9 mouse cellular contexts compared by ENCODE assay signal in the genomic region with DNA sequence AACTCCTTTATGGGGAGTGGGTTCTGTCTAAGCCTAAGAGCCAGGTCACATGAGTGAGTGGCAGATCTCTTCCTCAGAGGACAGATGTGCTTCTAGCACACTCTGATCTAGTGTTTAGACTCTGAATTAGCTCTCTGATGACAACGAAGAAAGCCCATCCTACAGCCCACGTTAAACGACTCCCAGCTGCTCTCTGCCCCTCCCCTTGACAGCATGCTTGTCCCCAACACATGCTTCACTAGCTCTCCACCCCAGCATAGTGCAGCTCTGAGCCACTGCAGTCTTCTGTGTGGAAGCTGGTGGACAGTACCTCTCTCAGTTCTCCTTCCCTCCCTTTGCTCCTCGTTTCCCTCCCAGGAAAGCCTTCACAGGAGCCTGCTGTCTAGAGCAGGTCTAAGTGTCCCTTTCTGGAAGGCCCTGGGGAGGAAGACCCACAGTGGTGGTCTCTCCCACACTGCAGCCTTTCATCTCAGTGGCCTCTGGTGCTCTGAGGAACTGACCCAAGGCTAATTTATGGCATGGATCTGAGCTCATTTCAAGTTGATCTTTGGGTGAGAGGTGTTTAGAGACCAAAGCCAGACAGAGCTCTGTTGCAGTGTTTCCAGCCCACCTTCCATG. TPM values are rescaled to one million over a fixed set of nuclear protein-coding genes. Genes with fewer than 3 reads are reported as not detected.
DNase-seq lines count a peak whose midpoint lies in the region; ATAC-seq and TF ChIP-seq lines count a peak whose summit lies in the region.
"Had no signal": no experiment of that assay in that cellular context is flagged by ENCODE, and none has a peak within 500 bp of the region (broad histone marks: within the 10 kb centered on the region; RNA-seq: fewer than 3 reads in every experiment).

No protein-coding gene starts in this region.

- H3K9ac ChIP-seq in limb, embryonic 14.5 days (ENCODE audit: low read depth, low read length, severe bottlenecking): no peak overlapping the region; the same call in 1 of the 2 replicates
- H3K9ac ChIP-seq: embryonic facial prominence, embryonic 12.5 days had no signal

- no peak for TF ChIP-seq CTCF in left cerebral cortex, adult 2 months (IDR thresholded peaks at IDR 0.05)

- peaks cover 4% of the 10 kb centered on the region; the same call in 1 of the 2 replicates for H3K36me3 ChIP-seq in heart, embryonic 10.5 days
- no peaks in the 10 kb centered on the region for H3K36me3 ChIP-seq in limb, embryonic 14.5 days (ENCODE audit: control insufficient read depth, insufficient read depth, low read length)
- H3K36me3 ChIP-seq: embryonic facial prominence, embryonic 12.5 days had no signal

- DNase-seq in heart, embryonic 10.5 days (ENCODE audit: low spot score): no peak
- no peak for DNase-seq in heart, postnatal 4 days
- no peak for DNase-seq in left cerebral cortex, adult 2 months (ENCODE audit: extremely low spot score in 1 of 2, low spot score in 2 of 2)
- DNase-seq in left cerebral cortex, postnatal 36 days (ENCODE audit: low spot score in 2 of 2): no peak
- peak; percentile 69 for DNase-seq in A20 (ENCODE audit: low read depth, low spot score)
- DNase-seq in limb, embryonic 14.5 days (ENCODE audit: low spot score): no peak
- DNase-seq in T-cell, adult 2 months (ENCODE audit: low spot score): no peak
- DNase-seq in natural killer cell, adult 2 months (ENCODE audit: low spot score in 2 of 2): no peak

- no peak overlapping the region for H3K4me2 ChIP-seq in limb, embryonic 14.5 days (replicated peaks; ENCODE audit: low read depth, low read length, severe bottlenecking)
- H3K4me2 ChIP-seq: embryonic facial prominence, embryonic 12.5 days had no signal

- no peak overlapping the region for H3K4me3 ChIP-seq in heart, embryonic 10.5 days
- H3K4me3 ChIP-seq in left cerebral cortex, adult 2 months: no peak overlapping the region
- no peak overlapping the region for H3K4me3 ChIP-seq in limb, embryonic 14.5 days (replicated peaks; ENCODE audit: low read length)
- H3K4me3 ChIP-seq: embryonic facial prominence, embryonic 12.5 days had no signal

- no peaks in the 10 kb centered on the region for H3K27me3 ChIP-seq in heart, embryonic 10.5 days (ENCODE audit: insufficient read depth, poor library complexity, severe bottlenecking)
- no peaks in the 10 kb centered on the region for H3K27me3 ChIP-seq in limb, embryonic 14.5 days (ENCODE audit: control insufficient read depth, insufficient read depth, low read length)
- H3K27me3 ChIP-seq: embryonic facial prominence, embryonic 12.5 days had no signal

- 22% methylated on average over 4 of the region's 4 CpGs for WGBS in heart, embryonic 10.5 days
- 2% methylated on average over 4 of the region's 4 CpGs for WGBS in limb, embryonic 14.5 days

- intact Hi-C loops in left cerebral cortex, adult 2 months (cut with DNase I): no loop called here
- intact Hi-C loops in left cerebral cortex, postnatal 36 days (cut with DNase I): no loop called here

- TF ChIP-seq POLR2A in limb, embryonic 14.5 days (IDR thresholded peaks at IDR 0.05; ENCODE audit: borderline replicate concordance, extremely low read depth, insufficient read depth, insufficient read length): no peak

- peak overlapping the region; percentile 29; the same call in 1 of the 2 replicates for H3K27ac ChIP-seq in heart, embryonic 10.5 days
- H3K27ac ChIP-seq in left cerebral cortex, adult 2 months: peak overlapping the region; percentile 24
- H3K27ac ChIP-seq in limb, embryonic 14.5 days (replicated peaks; ENCODE audit: low read depth, low read length): no peak overlapping the region
- H3K27ac ChIP-seq: embryonic facial prominence, embryonic 12.5 days had no signal

- H3K9me3 ChIP-seq in heart, embryonic 10.5 days: no peaks in the 10 kb centered on the region
- no peaks in the 10 kb centered on the region for H3K9me3 ChIP-seq in limb, embryonic 14.5 days (ENCODE audit: control insufficient read depth, low read length)
- H3K9me3 ChIP-seq: embryonic facial prominence, embryonic 12.5 days had no signal

- peaks cover 75% of the 10 kb centered on the region for H3K4me1 ChIP-seq in heart, embryonic 10.5 days
- peaks cover 23% of the 10 kb centered on the region for H3K4me1 ChIP-seq in limb, embryonic 14.5 days (ENCODE audit: control insufficient read depth, insufficient read depth, low read length)

- peak; percentile 41; the same call in 1 of the 2 replicates for ATAC-seq in limb, embryonic 14.5 days (ENCODE audit: low FRiP score, low read depth)

RNA-seq across cellular contexts. Expression of a gene that starts 43.8 kb away (rescaled TPM):
- 11.2 and 13.4 TPM in 2 replicates for polyA plus RNA-seq in heart, embryonic 10.5 days (2016; fragmentation: Nextera tagmentation; extraction: Ambion mirVana)
- 10 to 100 TPM; 96.3 to 98.4 TPM for total RNA-seq in heart, postnatal 4 days (2021)
- total RNA-seq in left cerebral cortex, adult 2 months (2021): 100 to 1,000 TPM; 102 to 108 TPM
- total RNA-seq in left cerebral cortex, postnatal 36 days (2021): 100 to 1,000 TPM; 104 to 107 TPM
- polyA plus RNA-seq in limb, embryonic 14.5 days (2012; rRNA removed): 51.1 and 61.1 TPM in 2 replicates
- 20.8 and 23.0 TPM in 2 replicates for polyA plus RNA-seq in limb, embryonic 14.5 days (2014; fragmentation: Nextera tagmentation; extraction: Ambion mirVana)
